Mouse (Mus musculus) B cell, adult 2 months (primary cell): ENCODE measurements around the gene Cisd2.

Source experiments
- DNase-seq, 2 experiments: peaks; one replicate each; pipeline ENCODE4 v3.0.0; 2022

The Cisd2 gene

DNA sequence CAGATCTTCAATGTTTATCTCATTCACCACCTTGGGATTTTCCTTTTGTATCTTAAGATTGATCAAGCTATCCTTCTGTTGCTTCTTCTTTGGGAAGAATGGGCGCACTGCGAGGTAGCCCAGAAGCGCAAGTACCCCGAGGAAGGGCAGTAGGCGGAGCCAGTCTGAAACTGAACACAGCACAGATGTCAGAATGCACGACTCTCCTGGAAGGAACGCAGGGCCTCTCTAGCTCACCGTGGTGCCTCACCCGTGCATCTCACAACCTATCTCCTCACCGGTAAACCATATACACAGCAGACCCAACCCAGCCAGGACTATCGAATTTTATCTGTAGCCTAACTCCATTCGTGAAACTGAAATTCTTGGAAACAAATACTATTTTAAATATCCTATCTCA lies 12.7 kb downstream of the Cisd2 start:
- DNase-seq = no peak

DNA sequence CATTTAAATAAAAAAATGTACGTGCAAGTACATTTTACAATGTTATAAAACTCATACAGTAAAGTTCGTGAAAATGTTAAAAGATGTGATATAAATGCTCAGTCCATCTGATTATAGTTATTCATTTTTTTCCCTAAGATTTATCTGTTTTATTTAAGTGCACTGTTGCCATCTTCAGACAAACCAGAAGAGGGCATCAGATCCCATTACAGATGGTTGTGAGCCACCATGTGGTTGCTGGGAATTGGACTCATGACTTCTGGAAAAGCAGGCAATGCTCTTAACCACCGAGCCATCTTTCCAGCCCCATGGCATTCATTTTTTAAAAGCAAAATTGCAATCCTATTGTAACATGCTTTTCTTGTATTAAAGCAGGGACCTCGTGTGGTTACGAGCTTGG lies 14.5 kb downstream of the Cisd2 start:
- DNase-seq = no peak

DNA sequence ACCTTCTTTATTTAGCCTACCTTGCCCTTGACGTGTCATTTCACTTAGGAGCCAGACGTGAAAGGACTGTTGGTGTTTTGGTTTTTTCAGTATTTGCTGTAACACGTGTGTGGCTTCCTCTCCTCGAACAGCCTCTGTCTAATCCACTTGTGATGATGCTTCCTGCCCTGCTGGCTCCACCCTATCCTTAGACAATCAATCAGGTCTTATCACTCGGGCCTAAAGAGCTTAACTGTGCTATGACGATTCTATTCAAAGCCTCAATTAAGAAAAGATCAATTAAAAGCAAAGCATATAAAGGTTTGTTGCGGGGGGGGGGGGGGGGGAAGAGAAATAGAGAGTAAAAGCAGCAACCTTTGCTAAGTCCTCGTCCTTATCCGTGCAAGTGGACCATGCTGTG lies 16.4 kb downstream of the Cisd2 start:
- DNase-seq = no peak

DNA sequence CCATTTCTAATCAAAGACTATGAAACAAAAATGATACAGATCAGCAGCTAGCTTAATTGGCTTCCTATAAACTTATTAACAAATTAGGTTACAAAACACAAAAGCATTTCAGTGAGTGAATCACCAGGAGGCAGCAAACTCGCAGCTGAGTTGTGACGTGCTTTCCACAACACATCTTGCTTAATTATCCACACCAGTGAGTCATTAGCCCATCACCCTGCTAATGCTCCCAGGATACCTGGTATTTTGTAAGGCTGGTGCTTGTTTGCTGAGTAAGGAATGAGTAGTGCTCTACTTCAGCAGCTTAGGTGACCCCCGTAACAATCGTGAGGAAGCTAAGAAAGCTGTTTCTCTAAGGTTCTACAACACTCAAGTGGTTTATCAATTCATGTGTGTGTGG lies 19.1 kb downstream of the Cisd2 start:
- DNase-seq = no peak

DNA sequence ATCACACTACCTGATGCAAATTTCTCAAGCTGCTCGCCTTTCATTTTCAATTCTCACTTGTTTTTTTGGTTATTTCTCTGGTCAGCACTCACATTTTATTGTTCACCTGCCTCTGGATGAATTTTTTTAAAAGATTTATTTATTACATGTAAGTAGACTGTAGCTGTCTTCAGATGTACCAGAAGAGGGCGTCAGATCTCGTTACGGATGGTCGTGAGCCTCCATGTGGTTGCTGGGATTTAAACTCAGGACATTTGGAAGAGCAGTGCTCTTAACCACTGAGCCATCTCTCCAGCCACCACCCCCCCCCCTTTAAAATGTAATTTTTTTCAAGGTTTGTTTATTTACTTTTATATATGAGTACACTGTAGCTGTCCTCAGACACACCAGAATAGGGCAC lies 19.9 kb downstream of the Cisd2 start:
- DNase-seq = no peak

DNA sequence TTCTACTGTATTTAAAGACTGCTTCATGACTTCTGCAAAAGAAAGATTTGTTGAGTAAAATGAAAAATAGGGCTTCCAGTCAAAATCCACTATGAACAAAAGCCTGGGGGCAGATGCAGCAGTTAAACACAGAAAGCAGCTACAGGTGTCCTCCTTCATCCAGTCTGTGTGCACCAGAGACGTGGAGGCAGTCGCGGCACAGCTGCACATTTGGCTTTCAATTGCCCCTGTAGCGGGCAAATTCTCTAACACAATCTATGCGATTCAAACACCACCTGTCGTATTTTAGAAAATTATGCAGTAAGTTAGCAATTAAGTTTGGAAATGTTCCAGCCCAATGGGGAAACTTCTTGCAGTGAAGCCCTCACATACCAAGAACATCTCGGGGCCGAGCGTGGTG lies 20.5 kb downstream of the Cisd2 start:
- no peak for DNase-seq

DNA sequence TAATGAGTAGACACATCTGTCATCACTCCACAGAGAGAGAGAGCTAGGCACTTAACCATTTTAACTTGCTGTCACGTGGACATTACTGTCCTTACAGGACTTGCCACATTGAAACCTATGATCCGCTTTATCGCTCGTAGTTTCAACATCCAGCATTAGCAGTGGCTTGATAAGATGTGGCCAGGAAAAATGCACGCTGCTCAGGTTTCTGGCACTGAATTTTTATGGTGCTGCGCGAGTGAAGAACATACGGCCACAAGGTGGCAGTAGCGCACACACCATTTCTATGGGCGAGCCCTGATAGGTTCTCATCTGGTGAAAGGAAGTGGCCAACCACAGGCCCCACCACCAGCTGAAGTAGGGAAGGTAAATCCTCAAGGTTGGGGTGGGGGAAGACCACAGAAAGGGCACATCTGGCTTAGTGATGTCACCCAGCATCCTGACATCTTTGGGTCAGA lies 21.5 kb downstream of the Cisd2 start:
- DNase-seq = peak; percentile 91 to 93

DNA sequence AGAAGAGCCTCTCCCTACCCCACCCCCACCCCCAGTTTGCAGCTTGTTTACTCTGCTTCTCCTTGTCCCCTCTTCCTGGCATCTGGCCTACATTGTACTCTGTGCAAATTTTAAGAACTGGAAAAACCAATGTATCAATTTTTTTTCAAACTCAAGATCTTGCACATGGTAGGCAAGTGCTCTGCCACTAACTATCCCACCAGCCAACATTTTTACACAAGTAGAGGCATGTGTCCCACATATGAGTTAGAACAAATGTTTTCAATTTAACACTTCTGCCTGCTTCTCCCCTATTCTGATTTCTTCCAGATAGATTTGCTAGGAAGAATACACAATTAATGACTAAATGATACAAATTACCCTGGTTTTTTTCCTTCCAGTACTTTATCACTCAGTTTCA lies 26.6 kb downstream of the Cisd2 start:
- DNase-seq = no peak

DNA sequence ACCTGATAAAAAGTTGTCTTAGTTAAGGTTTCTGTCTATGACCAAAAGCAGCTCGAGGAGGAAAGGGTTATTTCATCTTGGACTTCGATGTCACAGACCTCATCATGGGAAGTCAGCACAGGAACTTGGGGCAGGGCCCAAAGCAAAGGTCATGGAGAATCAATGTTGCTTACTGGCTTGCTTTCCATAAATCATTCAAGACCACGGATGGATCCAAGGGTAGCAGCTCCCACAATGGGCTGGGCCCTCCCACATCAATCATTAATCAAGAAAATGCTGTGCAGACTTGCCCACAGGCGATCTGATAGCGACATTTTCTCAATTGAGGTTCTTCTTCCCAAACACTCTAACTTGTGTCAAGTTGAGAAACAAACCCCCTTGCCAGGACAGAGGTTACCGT lies 27.6 kb downstream of the Cisd2 start:
- no peak for DNase-seq

DNA sequence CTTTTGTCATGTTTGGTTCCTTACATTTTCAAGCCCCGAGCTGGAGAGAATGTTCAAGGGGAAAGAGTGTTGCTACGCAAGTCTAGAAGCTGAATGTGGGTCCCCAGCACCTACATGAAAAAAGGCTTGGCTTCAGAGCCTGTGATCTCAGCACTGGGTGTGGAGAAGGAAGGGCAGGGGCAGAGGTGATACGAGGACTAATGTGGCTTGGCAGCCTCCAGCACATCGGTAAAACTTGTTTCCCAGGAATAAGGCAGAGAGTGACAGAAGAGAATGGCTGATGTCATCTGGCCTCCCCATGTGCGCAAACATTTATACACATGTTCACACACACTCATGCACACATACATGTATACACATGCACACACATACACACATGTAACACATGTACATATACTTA lies 28.6 kb downstream of the Cisd2 start:
- DNase-seq = no peak

DNA sequence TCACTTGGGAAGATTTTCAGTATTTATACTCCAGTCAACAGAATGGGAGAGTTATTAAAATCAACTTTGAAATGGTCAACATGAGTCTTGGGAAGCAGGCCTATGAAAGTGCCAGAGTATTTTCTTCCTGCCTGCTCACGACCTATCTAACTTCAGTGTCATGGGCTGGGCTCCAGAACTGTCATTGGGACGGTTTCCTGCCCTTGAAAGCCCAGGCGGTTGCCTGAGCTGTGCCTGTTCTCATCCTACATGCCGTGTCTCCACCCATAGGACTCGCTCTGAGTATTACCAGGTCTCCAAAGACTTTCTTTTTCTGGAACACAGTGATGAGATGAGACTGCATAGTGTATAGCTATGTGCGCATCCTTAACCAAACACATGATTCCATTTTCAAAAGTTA lies 30.5 kb downstream of the Cisd2 start:
- DNase-seq = no peak

DNA sequence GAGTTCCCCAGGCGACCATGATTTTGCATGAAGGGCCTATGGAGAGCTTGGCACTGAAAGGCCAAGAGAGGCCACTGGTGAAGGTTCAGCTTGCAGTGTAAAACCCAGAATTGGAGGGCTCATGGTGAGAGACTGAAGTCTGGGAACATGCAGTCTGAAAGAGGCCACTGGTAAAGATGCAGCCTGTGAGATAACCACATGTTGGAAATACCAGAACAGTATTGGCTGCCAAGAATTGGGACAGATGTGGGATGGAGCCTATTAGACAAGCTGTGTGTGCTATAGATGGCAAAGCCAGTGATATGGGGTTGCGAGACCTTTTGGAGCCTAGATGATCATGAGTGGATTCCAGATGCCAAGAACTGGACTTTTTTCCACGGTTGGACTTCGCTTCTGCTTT lies 43.9 kb downstream of the Cisd2 start:
- DNase-seq = no peak

DNA sequence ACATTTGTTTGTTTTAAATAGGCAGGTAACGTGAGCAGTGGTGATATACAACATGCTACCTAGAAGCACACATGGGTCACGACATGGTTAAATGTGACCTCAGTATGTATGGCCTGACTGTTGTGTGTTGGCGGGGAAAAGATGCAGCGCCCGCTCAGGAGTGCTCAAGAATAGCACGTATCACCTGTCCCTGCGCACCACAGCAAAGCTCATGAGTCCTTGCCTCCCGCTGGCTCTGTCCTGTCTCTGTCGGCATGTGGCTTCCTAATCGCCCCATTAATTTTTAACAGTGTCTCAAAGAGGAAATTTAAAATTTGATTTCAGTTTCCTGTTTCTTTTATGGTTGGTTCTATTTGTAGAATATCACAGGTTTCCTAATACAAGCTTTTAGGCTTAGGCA lies 46.3 kb downstream of the Cisd2 start:
- no peak for DNase-seq

DNA sequence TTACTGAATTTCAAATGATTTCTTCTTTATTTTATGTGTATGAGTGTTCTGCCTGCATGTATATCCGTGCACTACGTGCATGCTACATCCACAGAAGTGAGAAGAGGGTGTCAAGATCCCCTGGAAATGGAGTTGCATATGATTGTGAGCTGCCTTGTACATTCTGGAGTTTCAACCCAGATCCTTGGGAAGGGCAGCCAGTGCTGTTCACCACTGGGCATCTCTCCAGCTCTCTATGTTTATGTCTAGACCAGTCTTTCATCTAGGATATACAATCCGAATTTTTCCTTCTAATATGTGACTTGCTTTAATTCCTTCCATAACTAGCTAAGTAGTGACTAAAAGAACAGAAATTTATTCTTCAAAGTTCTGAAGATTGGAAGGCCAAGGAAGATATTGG lies 47.9 kb downstream of the Cisd2 start:
- no peak for DNase-seq

DNA sequence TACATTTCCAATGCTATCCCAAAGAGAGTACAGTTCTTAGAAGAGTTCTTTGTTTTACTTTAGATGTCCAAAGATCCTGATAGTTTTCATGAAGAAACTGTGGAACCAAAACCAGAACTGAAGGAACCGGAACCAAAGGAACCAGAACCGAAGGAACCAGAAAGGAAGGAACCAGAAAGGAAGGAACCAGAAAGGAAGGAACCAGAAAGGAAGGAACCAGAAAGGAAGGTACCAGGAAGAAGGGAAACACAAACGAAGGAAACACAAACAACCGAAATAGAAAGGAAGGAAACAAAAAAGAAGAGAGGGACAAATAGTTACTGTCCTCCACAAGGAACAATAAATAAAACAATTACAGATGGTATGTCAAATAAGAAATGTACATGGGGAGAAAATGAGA lies 66.3 kb downstream of the Cisd2 start:
- no peak for DNase-seq
